Mouse (Mus musculus): ENCODE measurements around the gene Olfr490.

DNA sequence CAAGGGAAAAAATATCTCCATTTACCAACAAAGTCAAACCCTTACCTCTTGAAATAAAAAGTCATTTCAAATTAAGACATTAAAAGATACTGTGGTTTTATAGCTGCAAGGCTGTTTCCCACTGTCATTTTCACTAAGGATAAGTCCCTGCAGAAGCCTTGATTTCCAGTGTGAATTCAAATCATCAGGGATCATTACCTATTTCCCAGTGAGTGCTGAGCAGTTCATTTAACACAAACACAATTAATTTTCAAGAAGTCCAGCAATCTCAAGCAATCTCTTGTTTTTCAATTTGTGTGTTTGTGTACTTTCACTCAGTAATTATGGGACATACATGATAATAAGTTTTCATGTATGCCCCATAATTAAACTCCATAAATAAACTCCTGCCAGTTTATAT is 30.5 kb downstream of the Olfr490 start, which contains the start of gene Olfr488:
- TF ChIP-seq CTCF (IDR thresholded peaks at IDR 0.05; ENCODE audit: low read depth) (no peak), EP300 (IDR thresholded peaks at IDR 0.05; ENCODE audit: low read depth) (no peak)

All from liver, embryonic 14.5 days (tissue).